Mouse (Mus musculus): ENCODE measurements at regions not wholly inside any gene's neighbourhood (a gene's known extent, or its start where the extent isn't known, plus 50 kb on each side); places are given as distances from the start of the nearest gene placed in this dataset.
"Not testable (repeated sequence)": the region's sequence is repeated elsewhere in the genome, so short reads cannot be mapped to it uniquely, and the experiment has no call there.

- DNase-seq (ENCODE audit: low spot score in 2 of 2) = no peak
These were observed 240.4 kb downstream of the Mef2c start for GRCm38 (mm10) chr13:83744110-83744752.

GRCm38 (mm10) chr13:83744981-83745555, 241.2 kb downstream of the Mef2c start:
- peak; percentile 93 to 94 for DNase-seq (ENCODE audit: low spot score in 2 of 2)

GRCm38 (mm10) chr13:83745961-83746360, 242.1 kb downstream of the Mef2c start:
- no peak for DNase-seq (ENCODE audit: low spot score in 2 of 2)

- DNase-seq (ENCODE audit: low spot score in 2 of 2) = no peak
These were observed 243.8 kb downstream of the Mef2c start for GRCm38 (mm10) chr13:83747671-83748070.

GRCm38 (mm10) chr13:83749376-83750150, 245.7 kb downstream of the Mef2c start:
- DNase-seq (ENCODE audit: low spot score in 2 of 2) = peak in 1 of 2 experiments; percentile 2

- no peak for DNase-seq (ENCODE audit: low spot score in 2 of 2)
These were observed 246.6 kb downstream of the Mef2c start for GRCm38 (mm10) chr13:83750437-83750836.

GRCm38 (mm10) chr13:83760387-83761170, 256.7 kb downstream of the Mef2c start:
- peak in 1 of 2 experiments; percentile 1 for DNase-seq (ENCODE audit: low spot score in 2 of 2)

- DNase-seq (ENCODE audit: low spot score in 2 of 2) = no peak
These were observed 258.6 kb downstream of the Mef2c start for GRCm38 (mm10) chr13:83762484-83762883.

- DNase-seq (ENCODE audit: low spot score in 2 of 2) = not testable (repeated sequence)
These were observed 259.5 kb downstream of the Mef2c start for GRCm38 (mm10) chr13:83763288-83763687.

GRCm38 (mm10) chr13:83785643-83786042, 281.8 kb downstream of the Mef2c start:
- DNase-seq (ENCODE audit: low spot score in 2 of 2) = no peak

GRCm38 (mm10) chr13:83809535-83809934, 305.7 kb downstream of the Mef2c start:
- no peak for DNase-seq (ENCODE audit: low spot score in 2 of 2)

GRCm38 (mm10) chr13:83820291-83820690, 316.5 kb downstream of the Mef2c start:
- DNase-seq (ENCODE audit: low spot score in 2 of 2) = no peak

- no peak for DNase-seq (ENCODE audit: low spot score in 2 of 2)
These were observed 316.9 kb downstream of the Mef2c start for GRCm38 (mm10) chr13:83820721-83821120.

GRCm38 (mm10) chr13:83824926-83825325, 321.1 kb downstream of the Mef2c start:
- DNase-seq (ENCODE audit: low spot score in 2 of 2) = no peak

- DNase-seq (ENCODE audit: low spot score in 2 of 2) = no peak
These were observed 323.1 kb downstream of the Mef2c start for GRCm38 (mm10) chr13:83826841-83827463.

GRCm38 (mm10) chr13:83865932-83866685, 356.0 kb upstream of the Tmem161b start:
- no peak for DNase-seq (ENCODE audit: low spot score in 2 of 2)

GRCm38 (mm10) chr13:83867211-83867610, 354.9 kb upstream of the Tmem161b start:
- DNase-seq (ENCODE audit: low spot score in 2 of 2) = no peak

- DNase-seq (ENCODE audit: low spot score in 2 of 2) = no peak
These were observed 354.1 kb upstream of the Tmem161b start for GRCm38 (mm10) chr13:83867831-83868473.

- no peak for DNase-seq (ENCODE audit: low spot score in 2 of 2)
These were observed 353.2 kb upstream of the Tmem161b start for GRCm38 (mm10) chr13:83868922-83869321.

- no peak for DNase-seq (ENCODE audit: low spot score in 2 of 2)
These were observed 349.8 kb upstream of the Tmem161b start for GRCm38 (mm10) chr13:83872143-83872819.
